Mouse (Mus musculus) monocyte, adult 5-6 weeks (primary cell): Measurements from ENCODE around the gene Spata31d1a. TPM values are rescaled to one million over a fixed set of nuclear protein-coding genes. Genes with fewer than 3 reads are reported as not detected.
"Not testable (repeated sequence)": the region's sequence is repeated elsewhere in the genome, so short reads cannot be mapped to it uniquely, and the experiment has no call there.

ENCODE experiments used
- ATAC-seq: fragments of 153-309, 156-312 bp; replicated peaks from 2 replicates; pipeline ENCODE4 v1.8.0; 2017; ENCODE audit warnings: mild to moderate bottlenecking; ENCODE audit not compliant: low TSS enrichment, insufficient number of reproducible peaks, severe bottlenecking, poor library complexity, low FRiP score
- total RNA-seq: library from RNA; stranded (forward); fragments of 200-1000, 200-491, 200-594 nt; gene quantifications from 3 replicates; pipeline ENCODE4 v1.2.3, GENCODE M21; 2017

The Spata31d1a gene
- total RNA-seq: not detected in 3 replicates

DNA sequence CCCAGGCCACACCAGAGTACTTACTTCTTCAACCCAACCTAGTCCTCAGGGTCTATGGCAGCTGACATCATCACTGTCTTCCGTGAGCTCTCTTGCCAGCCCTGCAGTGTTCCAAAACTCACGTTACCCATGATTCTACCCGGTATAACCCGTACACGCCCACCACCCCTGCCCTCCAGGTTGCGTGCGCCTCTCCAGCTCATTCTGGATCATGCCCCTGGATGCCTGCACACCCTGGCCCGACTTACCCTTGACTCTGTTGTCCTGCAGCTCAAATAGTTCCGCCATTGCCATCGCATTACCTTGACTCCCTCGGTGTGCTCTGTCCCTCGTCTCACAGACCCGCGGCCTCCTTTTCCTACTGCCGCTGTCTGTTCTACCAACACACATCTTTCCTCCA is at the start of gene Spata31d1a:
Gene Spata31d1a (minus strand): TSS at position 101 of the 400 bp plus-strand sequence.
- no peak for ATAC-seq

DNA sequence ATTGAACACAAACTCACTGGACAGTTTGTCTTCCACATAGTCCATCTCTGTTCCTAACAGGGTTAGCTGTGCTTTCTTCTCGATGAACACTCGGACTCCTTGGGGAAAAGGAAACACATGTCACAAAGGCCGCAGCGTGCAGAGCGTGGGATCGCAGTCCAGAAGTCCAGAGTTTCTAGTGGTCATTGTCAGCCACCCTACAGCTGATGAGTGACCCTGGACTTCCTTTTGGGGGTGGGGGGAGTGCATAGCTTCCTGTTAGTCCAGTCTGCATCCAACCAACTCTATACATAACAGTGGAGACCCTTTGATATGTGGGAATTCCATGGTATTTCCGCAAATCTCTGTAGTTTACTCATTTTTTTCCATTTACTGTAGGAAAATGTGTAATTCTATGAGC is 46.8 kb upstream of the Spata31d1a start:
- no peak for ATAC-seq

DNA sequence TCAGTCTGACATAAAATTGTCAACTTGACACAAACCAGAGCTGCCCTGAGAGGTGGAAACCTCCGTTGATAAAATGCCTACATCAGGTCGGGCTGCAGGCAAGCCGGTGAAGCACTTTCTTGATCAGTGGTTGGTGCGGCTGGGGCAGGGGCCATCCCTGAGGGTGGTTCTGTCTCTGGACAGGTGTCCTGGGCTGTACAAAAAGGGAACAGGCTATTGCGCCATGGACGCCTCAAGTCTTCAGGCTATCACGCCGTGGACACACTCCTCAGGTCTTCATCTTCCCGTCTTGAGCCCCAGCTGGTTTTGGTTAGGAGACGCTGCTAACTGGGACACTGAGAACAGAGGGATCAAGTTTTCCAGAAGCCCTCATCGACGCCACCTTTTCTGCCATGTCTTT is 40.2 kb upstream of the Spata31d1a start:
- ATAC-seq: no peak

DNA sequence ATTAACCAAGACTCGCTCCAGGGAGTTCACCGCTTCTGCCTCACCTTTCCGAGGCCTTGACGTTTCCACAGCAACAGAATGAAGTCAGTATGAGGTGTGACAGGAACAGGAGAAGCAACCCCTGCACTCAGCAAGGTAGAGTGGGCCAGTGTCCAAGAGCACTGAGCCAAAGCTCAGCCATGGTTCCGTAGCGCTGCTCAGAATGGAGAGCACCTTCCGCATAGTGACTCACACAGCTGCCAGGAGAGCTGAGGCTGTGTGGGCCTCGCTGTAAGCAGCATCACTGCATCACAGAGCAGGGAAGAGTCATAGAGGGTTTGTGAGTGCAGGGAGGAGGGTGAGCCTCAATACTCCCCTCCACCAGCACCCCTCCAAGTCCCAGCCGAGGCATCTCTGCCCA is 36.6 kb upstream of the Spata31d1a start, which contains the start of gene 1700014D04Rik:
Gene 1700014D04Rik (minus strand): TSS at position 42 of the 400 bp plus-strand sequence.
- ATAC-seq: peak; percentile 31; the same call in 1 of the 2 replicates

DNA sequence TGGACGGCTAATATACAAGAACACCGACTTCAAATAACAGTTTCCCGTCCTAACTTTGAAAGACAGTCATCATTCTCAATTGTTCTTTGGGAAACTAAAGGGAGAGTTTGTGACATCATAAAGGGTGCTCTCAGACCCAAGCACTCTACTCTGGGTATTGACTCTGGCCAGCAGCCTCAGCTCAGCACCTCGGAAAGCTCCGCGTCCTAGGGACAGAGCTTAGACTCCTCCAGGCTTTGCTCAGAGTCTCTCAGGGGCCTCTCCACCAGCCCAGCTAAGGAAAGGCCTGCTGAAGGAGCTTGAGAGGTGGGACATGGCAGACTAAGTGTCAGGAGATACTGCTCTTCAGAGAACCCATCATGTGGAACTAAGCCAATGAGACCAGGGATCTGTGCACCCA is 36.0 kb upstream of the Spata31d1a start:
- ATAC-seq: no peak

DNA sequence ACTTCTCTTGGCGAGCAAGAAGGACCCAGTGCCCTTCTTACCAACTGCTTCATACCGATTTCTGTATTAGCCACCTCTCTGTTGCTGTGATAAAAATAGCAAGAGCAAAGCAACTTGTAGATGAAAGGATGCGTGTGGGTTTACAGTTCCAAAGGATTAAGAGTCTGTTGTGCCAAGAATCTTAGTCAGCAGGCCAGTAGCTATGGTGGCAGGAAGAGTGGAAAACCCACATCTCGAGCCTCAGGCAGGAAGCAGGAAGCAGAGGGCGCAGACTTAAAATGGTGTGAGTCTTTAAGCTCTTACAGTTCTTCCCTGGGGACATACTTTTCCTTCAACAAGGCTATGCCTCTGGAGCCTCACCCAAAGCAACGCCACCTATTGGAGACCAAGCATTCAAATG is 35.3 kb upstream of the Spata31d1a start:
- ATAC-seq: no peak

DNA sequence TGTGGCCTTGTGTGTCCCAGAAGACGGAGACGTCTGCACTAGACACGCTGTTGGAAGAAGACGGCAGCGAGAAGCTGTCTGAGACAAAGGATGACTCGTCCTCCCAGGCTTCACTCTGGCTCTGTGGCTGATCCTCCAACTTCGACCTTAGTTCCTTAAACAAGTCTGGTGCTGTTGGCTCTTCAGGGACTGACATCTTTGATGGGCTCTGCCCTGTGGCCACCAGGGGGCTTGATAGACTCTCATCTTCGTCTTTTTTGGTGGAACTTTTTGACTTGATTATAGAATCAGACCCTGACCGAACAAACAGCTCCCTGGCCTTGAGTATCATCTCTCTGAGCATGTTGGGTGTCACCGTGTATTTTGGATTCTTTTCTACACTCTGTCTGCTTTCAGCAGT is 31.6 kb upstream of the Spata31d1a start:
- no peak for ATAC-seq

DNA sequence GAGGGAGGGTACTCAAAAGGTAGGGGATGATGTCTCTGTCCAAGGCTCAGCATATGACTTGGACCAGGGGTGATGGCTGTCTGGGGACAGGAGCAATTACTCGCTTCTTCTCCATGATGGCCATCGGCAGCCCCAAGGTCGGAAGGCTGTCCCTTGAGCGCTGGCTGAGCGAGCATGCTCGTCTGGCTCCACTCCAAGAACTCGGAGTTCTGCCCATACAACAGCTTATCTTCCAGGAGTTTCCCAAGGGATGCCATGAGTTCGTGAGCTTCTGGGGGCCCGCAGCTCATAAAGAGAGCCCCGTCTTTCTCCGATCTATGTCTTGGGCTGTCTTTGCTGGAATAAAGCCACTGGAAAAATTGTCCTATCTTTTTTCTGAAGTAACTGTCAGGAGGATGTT is 31.0 kb upstream of the Spata31d1a start:
- ATAC-seq: no peak

DNA sequence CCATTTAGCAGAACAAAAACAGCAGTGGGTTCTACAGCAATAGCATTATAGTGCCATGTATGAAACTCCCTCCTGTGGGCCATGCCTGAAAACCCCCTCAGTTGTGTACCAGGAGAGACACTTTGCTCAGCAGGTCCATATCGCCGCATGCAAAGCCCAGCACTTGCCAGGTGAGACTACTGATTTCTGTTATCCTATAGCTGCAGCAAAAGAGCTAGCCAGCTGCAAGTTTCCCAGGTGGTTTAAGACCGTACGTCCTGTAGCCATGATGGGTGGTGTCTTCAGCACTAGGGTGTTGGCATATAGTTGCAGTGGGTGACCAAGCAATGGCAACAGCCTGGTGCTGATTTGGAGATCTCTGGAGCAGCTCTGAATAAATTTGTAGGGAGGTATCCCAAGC is 29.3 kb upstream of the Spata31d1a start:
- ATAC-seq: no peak

DNA sequence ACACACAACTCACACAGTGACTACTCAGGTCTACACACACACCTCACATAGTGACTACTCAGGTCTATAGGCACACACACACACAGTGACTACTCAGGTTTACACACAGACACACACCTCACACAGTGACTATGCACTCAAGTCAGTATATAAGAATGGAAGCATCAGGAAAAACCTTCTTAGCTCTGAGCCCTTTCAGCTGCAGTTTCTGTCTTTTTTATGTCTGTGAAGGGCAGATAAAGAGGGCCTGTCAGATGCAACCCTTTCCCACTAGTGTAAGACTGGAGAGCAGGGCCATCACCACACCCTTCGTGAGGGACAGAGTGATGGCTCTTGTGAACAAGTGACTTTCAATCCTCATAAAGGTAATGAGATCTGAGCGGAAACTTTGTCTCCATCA is 28.3 kb upstream of the Spata31d1a start:
- no peak for ATAC-seq

DNA sequence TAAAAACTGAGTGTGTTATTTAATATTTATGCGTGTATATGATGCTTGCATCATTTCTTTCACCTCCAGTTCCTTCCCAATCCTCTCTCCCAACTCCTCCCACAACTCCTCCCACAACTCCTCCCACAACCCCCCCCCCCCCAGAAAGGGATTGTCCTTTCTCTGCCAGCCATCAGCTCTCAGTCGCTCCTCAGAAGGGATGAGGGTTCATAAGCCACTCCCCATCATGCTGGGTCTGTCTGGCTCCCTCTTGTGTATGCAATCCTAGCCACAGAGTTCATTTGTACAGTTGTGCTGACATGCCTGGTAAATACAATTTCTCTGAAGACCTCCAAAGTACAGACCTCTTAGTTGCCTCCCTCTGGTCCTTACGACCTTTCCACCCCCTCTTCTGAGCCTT is 25.1 kb upstream of the Spata31d1a start:
- ATAC-seq: no peak

DNA sequence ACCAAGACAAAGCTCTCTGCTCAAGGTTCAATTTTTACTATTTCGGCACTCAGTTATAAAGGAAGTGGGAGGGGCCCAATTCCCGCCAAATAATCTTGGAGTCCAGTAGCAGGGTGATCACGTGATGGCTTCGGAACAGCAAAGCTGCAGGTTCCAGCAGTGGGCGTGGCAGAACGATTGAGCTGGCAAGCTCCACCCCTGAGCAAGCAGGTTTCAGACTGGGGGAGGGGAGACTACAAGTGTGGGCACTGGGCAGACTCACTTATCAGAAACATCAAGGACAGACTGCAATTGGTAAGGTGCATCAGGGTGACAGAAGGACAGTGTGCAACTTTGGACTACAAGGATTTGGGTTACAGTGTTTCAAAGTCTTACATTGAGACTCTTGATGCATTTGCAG is 24.2 kb upstream of the Spata31d1a start:
- ATAC-seq: not testable (repeated sequence)

DNA sequence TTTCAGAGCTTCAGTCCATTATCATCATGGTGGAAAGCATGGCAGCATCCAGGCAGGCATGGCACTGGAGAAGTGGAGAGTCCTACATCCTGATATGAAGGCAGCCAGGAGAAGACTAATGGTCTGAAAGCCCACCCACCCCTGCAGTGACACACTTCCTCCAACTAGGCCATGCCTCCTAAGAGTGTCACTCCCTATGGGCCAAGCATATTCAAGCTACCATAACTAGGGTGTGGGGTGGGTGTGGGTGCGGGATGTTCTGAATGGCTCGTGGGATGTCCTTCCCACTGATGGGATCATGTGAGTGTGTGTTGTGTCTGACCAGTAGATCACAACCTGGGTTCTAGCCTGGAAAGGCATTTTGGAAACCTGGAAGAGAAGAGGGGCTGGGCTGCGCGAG is 23.8 kb upstream of the Spata31d1a start:
- no peak for ATAC-seq

DNA sequence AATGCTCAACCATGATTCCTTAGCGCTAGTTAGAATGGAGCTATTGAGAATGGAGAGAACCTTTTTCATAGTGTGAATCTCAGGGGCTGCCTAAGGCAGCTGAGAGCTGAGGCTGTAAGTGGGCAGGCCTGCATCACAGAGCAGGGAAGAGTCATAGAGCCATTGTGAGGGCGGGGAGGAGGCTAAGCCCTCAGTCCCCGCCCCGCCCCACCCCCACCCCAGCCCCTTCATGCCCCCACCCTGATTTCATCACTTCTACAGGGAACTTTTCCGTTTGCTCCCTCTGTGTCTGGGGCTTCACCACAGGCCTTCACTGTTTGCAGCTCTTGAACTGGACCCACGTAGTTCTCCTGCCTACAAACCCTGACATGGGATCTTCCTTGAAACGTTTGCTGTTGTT is 21.5 kb upstream of the Spata31d1a start, which contains the start of gene Spata31d1d:
Gene Spata31d1d (minus strand): TSS at position 101 of the 400 bp plus-strand sequence.
- ATAC-seq: no peak

DNA sequence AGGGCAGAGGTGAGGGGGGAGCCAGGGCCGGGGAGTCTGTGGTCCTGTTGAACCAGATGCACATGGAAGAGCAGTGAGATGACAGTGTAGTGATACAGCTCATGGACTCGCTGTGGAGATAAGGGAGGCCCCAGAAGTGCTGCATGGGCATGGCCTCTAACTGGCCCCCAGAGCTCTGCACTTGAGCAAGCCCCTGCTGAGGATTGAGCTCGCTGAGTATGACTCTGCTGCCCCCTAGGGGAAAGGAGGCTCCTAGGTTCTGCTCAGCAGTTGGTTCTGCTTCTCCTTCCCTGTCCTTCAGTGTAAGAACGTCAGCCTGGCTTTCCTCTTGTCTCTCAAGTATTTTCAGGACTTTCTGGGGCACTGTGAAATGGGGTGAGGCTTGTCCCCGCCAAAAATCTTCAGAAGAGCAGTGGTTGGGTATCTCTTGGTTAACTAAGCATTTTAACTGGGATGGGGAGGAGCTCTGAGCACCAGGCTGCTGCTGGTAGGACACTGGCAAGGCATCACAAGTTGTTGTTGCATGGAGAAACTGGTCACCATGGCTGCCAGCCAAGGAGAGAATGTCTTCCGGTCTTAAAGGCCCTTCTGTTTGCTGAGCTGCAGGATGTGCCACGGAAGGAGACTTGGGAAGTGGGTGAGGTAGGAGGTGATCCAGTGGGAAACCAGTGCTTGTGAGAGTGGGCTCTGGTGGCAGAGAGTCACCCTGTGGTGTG is 18.4 kb upstream of the Spata31d1a start:
- ATAC-seq: peak; percentile 86

DNA sequence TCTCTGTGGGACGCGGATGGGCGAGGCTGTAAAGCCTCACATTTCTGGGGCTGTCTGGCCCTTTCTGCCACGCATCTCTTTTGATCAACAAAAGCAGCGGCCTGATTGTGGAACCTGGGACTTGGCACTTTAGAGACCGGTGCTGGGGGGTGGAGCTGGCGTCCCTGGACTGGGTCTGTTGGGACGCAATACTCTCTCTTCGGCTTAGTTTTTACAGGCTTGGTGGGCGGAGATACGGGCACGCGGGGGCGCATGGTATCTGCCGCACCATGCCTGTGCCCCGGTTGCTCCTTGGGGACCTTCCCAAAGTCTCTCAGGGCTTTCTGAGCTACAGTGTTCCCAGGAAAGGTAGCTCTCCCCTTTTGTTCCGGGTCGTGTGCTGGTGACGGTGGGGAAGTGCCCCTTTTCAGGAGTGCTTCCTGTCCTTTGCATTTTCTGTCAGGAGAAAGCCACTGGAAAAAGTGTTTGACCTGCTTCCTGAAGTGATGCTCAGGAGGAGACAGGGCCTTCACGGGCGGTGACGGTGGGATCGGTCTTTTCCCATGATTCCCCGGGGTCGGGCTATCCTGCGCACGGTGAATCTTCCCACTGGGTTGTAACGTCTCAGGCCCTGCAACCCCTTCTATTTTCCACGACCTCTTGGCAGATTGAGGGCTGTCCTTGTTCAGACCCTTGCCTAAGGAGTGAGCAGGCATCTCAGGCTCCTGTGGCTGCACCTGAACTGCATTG is 16.2 kb upstream of the Spata31d1a start:
- ATAC-seq: no peak

DNA sequence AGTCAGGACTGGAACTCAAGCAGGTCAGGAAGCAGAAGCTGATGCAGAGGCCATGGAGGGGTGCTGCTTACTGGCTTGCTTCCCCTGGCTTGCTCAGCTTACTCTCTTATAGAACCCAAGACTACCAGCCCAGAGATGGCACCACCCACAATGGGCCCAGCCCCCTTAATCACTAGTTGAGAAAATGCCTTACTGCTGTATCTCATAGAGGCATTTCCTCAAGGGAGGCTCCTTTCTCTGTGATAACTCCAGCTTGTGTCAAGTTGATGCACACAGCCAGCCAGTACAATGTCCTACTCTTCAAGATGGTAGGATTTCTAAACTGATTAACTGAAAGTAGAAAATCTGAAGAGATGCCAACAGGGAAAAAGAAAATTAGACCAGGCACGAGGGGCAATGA is 12.0 kb upstream of the Spata31d1a start:
- ATAC-seq: not testable (repeated sequence)

DNA sequence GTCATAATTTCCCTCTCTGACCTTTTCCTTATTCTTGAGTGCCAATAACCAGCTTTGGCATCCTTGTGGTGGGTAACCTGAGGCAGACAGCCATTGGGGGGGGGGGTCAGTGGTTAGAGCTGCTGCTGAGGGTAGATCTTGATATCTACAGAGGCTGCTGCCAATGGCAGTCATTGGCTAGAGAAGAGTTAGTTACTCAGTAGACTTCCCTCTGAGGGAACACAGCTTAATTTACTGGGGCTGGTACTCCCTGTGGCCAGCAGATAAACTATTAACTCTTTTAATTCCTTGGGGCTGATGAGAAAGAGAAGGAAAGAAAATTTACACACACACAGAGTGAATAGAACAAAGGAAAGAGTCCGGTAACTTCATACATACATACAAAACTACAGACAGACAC is 9.3 kb upstream of the Spata31d1a start:
- ATAC-seq: no peak

DNA sequence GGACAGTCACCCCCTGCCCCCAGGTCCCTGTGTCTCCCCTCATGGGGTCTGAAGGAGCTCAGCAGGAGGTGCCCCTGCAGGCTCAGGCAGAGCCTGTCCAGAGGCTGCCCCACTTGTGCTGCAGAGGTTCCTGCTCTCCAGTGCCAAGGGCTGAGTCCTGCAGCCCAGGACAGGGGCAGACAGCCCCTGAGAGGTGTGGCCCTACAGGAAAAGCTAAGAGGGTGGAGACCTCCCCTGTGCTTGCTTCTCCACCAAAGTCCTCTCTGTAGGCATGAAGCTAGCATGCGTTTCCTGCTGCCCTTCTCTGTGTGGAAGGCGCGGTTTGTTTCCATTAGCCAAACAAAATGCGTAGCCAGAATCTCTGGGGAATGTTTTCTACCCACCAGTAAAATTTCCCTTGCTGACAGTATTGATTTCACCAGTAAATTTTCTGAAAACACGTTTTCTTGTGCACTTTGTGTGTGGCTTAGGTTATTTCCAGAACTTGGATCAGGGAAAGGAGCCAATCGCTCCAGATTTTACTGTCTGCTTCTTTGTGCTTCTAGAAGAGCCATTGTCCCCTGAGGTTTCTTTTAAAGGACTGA is 8.8 kb upstream of the Spata31d1a start:
- not testable (repeated sequence) for ATAC-seq

DNA sequence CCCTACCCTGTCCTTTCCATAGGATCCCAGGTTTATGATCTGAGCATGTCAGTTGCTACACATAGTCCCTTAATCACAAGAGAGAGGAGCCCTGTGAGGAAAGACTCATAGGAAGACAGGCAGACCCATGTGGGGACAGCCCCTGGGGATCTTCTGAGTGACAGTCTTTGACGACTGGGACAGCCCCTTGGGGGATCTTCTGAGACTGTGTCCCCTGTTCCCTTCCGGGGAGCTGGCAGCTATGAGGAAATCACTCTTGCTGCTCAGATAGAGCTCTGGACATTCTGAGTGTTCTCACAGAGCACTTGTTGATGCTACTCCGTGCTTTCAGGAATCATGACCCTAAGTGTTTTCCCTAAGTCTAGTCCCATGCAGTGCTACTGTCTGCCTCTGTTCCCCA is 3.6 kb upstream of the Spata31d1a start:
- no peak for ATAC-seq
